Mouse (Mus musculus) heart, adult 2 months (tissue): ENCODE measurements at regions not wholly inside any gene's neighbourhood (a gene's known extent, or its start where the extent isn't known, plus 50 kb on each side); places are given as distances from the start of the nearest gene placed in this dataset.

Source experiments
- CTCF ChIP-seq: fragments of 200-600 bp; IDR thresholded peaks from 2 replicates; pipeline ENCODE4 v1.8.1; 2022; ENCODE audit warnings: antibody characterized with exemption, mild to moderate bottlenecking, moderate library complexity
- EP300 ChIP-seq: fragments of 200-500 bp; IDR thresholded peaks from 2 replicates; pipeline ENCODE4 v1.6.1; 2011; ENCODE audit warnings: low read depth, low read length, control low read depth; ENCODE audit not compliant: insufficient read depth
- POLR2A ChIP-seq: fragments of 200-500 bp; IDR thresholded peaks from 2 replicates; pipeline ENCODE4 v1.6.1; 2011; ENCODE audit warnings: mild to moderate bottlenecking, low read depth, low read length, control low read depth; ENCODE audit not compliant: insufficient read depth

GRCm38 (mm10) chr14:61795976-61796645 lies 188.9 kb downstream of the Kcnrg start:
- TF ChIP-seq CTCF (no peak), POLR2A (no peak), EP300 (no peak)
